Mouse (Mus musculus) erythroblast, embryonic 14.5 days (primary cell): Measurements from ENCODE around the gene Abcc10. TPM values are rescaled to one million over a fixed set of nuclear protein-coding genes. Genes with fewer than 3 reads are reported as not detected.

Experiments
- H3K27me3 ChIP-seq: 2 replicates; pipeline ENCODE4 v1.6.1; 2012; ENCODE audit warnings: inconsistent platforms; ENCODE audit not compliant: control insufficient read depth
- H3K36me3 ChIP-seq: 2 replicates; pipeline ENCODE4 v1.6.1; 2012; ENCODE audit warnings: mild to moderate bottlenecking, inconsistent platforms; ENCODE audit not compliant: control insufficient read depth
- H3K4me1 ChIP-seq: 2 replicates; pipeline ENCODE4 v1.6.1; 2012; ENCODE audit warnings: inconsistent platforms; ENCODE audit not compliant: control insufficient read depth
- H3K4me3 ChIP-seq: replicated peaks from 2 replicates; pipeline ENCODE3; 2012; ENCODE audit warnings: moderate library complexity, mild to moderate bottlenecking, inconsistent platforms
- H3K9me3 ChIP-seq: 2 replicates; pipeline ENCODE4 v1.6.1; 2012; ENCODE audit warnings: low read length, inconsistent platforms, mixed read lengths; ENCODE audit not compliant: control insufficient read depth
- GATA1 ChIP-seq: IDR thresholded peaks from 2 replicates; pipeline ENCODE4 v1.6.1; 2012; ENCODE audit warnings: low read length, inconsistent platforms, mixed read lengths
- TAL1 ChIP-seq: IDR thresholded peaks from 3 replicates; pipeline ENCODE4 v1.6.1; 2012; ENCODE audit warnings: low read length, inconsistent platforms, mixed read lengths
- polyA plus RNA-seq: library from polyadenylated mRNA; stranded (reverse); fragments of >175 nt; gene quantifications from 2 replicates; pipeline ENCODE4 v1.2.3, GENCODE M21; 2012

Abcc10 gene
- polyA plus RNA-seq, 1 experiment = 0.34 TPM

DNA sequence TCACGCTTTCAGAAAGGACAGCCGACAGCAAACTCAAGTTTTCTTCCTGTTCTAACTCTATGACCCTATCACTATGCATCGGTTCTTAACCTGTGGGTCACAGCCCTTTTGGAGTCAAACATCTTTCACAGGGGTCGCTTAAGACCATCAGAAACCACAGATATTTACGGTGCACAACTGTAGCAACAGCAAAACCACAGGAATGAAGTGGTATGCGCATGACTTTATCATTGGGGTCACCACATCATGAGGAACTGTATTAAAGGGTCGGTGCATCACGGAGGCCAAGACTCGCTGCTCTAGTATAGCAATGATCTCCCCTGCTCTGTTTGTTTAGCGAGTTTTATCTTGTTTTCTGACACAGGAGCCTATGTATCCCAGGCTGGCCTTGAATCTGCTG lies 12.3 kb downstream of the Abcc10 start:
- Histone ChIP-seq H3K27me3 (no peaks in the 10 kb centered on the region), H3K4me3 (no peak overlapping the region), H3K36me3 (peaks cover 2% of the 10 kb centered on the region; the same call in 1 of the 2 replicates), H3K9me3 (peaks cover 4% of the 10 kb centered on the region; the same call in 1 of the 2 replicates), H3K4me1 (peaks cover 2% of the 10 kb centered on the region; the same call in 1 of the 2 replicates)
- TF ChIP-seq TAL1 = no peak
- no peak for TF ChIP-seq GATA1

DNA sequence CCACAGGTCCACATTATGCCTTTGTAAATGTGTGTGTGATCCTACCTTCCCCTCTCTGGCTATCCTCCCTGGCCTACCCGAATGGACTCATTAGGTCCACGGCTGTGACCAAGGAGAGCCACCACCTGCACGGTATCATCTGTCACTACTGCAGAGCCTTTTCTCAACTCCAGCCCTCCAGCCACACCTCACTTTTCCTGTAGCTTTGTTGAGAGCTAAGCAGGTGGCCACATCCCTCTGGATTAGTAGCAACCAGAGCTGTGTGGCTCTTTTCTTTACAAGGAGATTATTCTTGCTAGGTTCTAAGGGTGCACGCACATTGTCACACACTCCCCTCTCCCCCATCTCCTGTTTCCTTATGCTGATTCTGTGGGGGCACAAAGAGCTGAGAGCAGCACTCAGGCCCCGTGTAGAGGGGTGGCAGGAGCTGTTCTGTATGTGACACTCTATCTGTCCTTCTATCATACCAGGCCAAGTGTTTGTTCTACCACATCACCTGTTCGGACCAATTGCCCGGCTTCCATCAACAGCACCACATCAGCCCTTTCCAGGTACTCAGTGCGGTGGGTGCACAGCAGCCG lies 14.9 kb downstream of the Abcc10 start:
- no peak overlapping the region for H3K4me3 ChIP-seq
- H3K4me1 ChIP-seq = no peaks in the 10 kb centered on the region
- H3K9me3 ChIP-seq = peaks cover 4% of the 10 kb centered on the region; the same call in 1 of the 2 replicates
- no peak for TF ChIP-seq TAL1
- TF ChIP-seq GATA1 = no peak
- peaks cover 7% of the 10 kb centered on the region for H3K36me3 ChIP-seq
- H3K27me3 ChIP-seq = no peaks in the 10 kb centered on the region

DNA sequence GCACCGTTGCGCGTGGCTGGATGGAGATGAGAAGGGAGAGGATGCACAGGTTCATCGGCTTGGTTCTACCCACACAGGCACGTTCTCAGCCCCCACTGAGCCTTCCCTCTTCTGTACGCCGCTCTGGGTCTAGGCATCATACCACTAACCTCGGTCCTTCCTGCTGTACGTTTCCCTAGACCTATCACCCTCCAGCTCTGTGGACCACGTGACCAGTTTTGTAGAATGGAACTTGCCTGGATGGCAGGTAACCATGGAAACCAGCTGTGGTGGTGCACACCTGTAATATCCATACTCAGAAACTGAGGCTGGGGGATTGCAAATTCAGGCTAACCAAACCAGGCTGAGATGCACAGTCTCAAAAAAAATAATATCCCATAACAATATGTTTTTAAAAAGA lies 17.6 kb downstream of the Abcc10 start:
- no peaks in the 10 kb centered on the region for H3K27me3 ChIP-seq
- H3K4me1 ChIP-seq = no peaks in the 10 kb centered on the region
- H3K4me3 ChIP-seq = no peak overlapping the region
- TF ChIP-seq GATA1 (no peak), TAL1 (no peak)
- H3K9me3 ChIP-seq = no peaks in the 10 kb centered on the region
- H3K36me3 ChIP-seq = peaks cover 9% of the 10 kb centered on the region

DNA sequence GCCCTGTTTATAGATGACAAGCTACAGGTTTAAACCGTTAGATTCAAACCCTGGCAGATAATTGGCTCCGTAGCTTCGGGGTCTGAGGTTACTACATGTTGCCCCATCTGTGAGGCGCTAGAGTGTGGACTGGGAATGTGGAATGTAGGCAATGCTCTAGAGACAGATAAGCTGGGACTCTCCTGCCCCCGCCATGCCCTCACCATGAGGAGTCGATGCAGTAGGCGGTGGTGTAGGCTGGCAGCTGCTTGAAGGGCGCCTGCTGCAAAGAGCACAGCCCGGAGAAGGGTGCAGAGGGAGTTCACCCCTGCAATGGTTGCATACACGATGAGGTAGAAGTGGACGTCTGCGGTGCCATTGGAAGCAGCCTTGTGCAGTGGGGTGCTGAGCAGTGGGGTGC lies 18.3 kb downstream of the Abcc10 start:
- Histone ChIP-seq H3K36me3 (peaks cover 13% of the 10 kb centered on the region), H3K4me3 (no peak overlapping the region), H3K27me3 (no peaks in the 10 kb centered on the region), H3K4me1 (no peaks in the 10 kb centered on the region), H3K9me3 (no peaks in the 10 kb centered on the region)
- TF ChIP-seq TAL1 = no peak
- TF ChIP-seq GATA1 = no peak

DNA sequence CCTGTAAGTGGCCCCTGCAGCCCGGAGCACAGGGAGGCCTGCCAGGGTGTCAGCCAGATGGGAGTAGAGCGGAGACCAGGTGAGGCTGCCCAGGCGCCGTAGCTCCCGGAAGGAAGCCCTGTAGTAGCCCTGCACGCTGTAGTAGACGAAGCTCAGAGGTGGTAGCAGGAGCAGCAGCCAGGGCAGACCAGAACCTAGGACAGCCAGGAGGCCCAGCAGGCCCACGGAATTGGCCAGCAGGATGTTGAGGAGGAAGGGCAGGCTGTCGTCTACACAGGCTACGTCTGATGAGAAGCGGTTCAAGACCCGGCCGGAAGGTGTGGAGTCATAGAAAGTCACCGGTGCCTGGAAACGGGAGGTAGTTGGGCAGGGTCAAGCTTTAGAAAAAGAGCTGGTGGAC lies 21.2 kb downstream of the Abcc10 start:
- H3K4me1 ChIP-seq = no peaks in the 10 kb centered on the region
- H3K36me3 ChIP-seq = peaks cover 14% of the 10 kb centered on the region
- TF ChIP-seq TAL1 = no peak
- TF ChIP-seq GATA1 = no peak

DNA sequence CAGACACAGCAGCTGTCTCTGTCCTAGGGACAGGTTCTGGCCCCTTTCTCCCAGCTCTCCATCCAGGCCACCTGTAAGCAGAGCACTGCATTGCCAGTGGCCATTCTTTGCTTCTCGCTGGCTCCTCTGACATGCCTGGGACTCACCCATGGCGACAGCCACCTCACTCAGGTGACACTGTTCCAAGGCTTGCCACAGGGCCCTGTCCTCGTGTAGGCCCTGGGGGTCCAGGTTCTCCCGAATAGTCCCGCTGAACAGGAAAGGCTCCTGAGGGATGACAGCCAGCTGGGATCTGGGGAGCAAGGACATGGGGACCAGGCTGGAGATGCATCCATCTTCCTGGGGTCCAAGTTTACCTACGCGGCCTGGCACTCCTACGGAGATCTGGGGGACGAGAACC lies 24.0 kb downstream of the Abcc10 start:
- Histone ChIP-seq H3K27me3 (peaks cover 13% of the 10 kb centered on the region), H3K4me3 (no peak overlapping the region), H3K4me1 (no peaks in the 10 kb centered on the region), H3K36me3 (peaks cover 9% of the 10 kb centered on the region), H3K9me3 (no peaks in the 10 kb centered on the region)
- TF ChIP-seq TAL1 = no peak
- no peak for TF ChIP-seq GATA1

More for the DNA sequence above, 21.2 kb downstream of the Abcc10 start:
- H3K27me3 ChIP-seq = no peaks in the 10 kb centered on the region
- no peaks in the 10 kb centered on the region for H3K9me3 ChIP-seq
- H3K4me3 ChIP-seq = no peak overlapping the region

DNA sequence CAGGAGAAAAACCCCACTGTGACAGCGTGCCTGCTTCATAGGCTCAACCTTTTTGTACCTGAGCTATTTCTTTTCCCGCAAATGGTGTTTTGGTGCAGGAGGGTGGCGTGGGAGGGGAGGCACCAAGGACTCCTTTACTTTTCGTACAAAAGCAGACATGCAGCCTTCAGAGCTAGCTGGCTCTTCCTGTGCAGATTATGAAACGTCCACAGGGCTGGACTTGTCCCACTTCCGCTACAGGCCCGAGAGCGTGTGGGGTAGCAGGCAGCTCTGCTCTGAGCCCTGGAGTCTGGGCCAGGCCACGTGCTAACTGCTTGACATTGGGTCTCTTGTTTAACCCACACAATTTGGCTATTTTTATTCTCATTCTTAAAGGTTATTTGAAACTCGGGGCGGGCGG lies 26.3 kb downstream of the Abcc10 start:
- peaks cover 9% of the 10 kb centered on the region for H3K36me3 ChIP-seq
- H3K9me3 ChIP-seq = peaks cover 3% of the 10 kb centered on the region; the same call in 1 of the 2 replicates
- H3K4me3 ChIP-seq = no peak overlapping the region
- H3K4me1 ChIP-seq = peaks cover 10% of the 10 kb centered on the region
- peaks cover 36% of the 10 kb centered on the region for H3K27me3 ChIP-seq
- TF ChIP-seq GATA1 (no peak), TAL1 (no peak)

DNA sequence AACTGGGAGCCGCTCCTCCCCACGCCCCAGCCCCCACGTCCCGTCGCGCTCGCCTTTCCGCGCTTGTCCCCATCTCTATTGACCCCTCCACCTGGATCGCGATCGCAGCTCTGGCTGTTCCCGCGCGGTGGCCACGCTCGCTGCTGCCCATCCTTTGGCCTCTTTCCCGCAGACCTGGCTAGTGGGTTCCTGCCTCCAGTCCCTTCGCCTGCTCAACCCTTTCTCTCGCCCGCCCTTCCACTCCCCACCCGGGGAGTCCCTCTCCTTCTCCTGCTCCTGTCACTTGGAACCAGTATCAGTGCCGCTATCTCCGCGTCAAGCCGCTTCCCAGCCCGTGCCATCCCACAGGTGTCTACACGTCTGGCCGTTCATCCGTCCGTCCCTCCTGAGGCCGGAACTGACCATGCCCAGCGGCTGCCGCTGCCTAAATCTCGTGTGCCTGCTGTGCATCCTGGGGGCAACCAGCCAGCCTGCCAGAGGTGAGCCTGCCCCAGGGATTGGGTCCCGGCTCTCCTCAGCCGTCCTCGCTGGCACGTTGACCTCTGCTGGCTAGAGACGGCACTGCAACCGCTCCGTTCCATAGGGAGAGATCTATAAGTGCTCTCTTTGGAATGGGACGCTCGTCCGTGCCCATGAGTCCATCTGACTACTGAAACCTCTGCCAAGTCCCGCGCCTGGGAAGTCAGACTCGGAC lies 29.8 kb downstream of the Abcc10 start:
- peak overlapping the region; percentile 14 for H3K4me3 ChIP-seq
- peaks cover 7% of the 10 kb centered on the region; the same call in 1 of the 2 replicates for H3K9me3 ChIP-seq
- TF ChIP-seq TAL1 (no peak), GATA1 (no peak)
- peaks cover 67% of the 10 kb centered on the region for H3K27me3 ChIP-seq
- peaks cover 1% of the 10 kb centered on the region for H3K36me3 ChIP-seq
- peaks cover 10% of the 10 kb centered on the region for H3K4me1 ChIP-seq

DNA sequence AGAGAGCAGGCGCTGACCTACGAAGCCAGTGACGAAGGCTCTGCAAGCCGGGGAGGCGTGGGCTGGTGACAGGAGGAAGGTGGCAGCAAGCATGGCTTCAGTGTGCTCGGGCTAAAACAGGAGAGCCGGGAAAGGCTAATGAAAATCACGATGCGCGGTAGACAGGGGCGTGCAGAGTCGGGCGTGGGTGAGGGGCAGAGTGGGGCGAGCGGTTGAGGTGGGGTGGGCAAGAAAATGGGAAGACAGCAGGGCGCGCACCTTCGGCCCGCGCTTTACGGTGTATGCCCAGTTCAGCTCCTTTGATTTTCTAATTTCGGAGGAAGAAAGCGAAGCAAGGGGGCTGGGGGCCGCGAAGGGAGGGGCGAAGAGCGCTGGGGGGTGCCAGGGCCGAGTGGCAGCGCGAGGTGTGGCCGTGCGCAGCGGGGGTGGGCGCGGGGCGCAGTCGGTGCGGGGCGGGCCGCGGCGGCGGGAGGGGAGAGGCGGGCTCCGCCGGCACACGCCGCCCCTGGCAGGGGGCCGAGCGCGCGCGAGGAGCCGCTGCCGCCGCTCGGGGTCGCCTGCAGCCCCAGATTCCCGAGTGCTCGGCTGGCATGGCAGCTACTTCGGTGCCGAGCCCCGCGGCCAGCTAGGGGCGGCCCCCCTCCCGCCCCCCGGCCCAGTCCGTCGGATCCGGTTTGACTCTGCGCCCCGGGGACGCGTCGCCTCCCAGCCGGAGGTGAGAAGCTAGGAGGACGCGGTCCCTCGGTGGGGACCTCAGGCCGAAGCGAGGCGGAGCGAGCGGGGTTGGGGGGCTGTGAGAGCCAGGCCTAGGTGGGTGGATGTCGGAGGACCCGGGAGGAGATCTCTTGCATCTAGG lies 30.6 kb downstream of the Abcc10 start, which contains the start of gene Dlk2:
Dlk2 (plus strand) TSS at position 58 of the 856 bp plus-strand sequence.
- peaks cover 69% of the 10 kb centered on the region for H3K27me3 ChIP-seq

More for the DNA sequence above, 30.6 kb downstream of the Abcc10 start, which contains the start of gene Dlk2:
- Histone ChIP-seq H3K4me3 (peak within 1 kb of the TSS; percentile 14), H3K9me3 (peaks cover 7% of the 10 kb centered on the region; the same call in 1 of the 2 replicates), H3K36me3 (no peaks in the 10 kb centered on the region), H3K4me1 (peaks cover 10% of the 10 kb centered on the region)
- TF ChIP-seq GATA1 (no peak), TAL1 (no peak)
